Mouse (Mus musculus): ENCODE measurements around the gene Ppox.
"Not testable (repeated sequence)": the region's sequence is repeated elsewhere in the genome, so short reads cannot be mapped to it uniquely, and the experiment has no call there.

Ppox gene

GRCm38 (mm10) chr1:171280916-171281527 lies at the start of gene Ppox:
TSS of gene Ppox (minus strand) at chr1:171281186.
- DNase-seq (ENCODE audit: low read depth in 1 of 2, low spot score in 2 of 2) = peak; percentile 83 to 84

- DNase-seq (ENCODE audit: low read depth in 1 of 2, low spot score in 2 of 2) = no peak
Observed at GRCm38 (mm10) chr1:171330216-171330560, 49.2 kb upstream of the Ppox start.

- DNase-seq (ENCODE audit: low read depth in 1 of 2, low spot score in 2 of 2) = no peak
Observed at GRCm38 (mm10) chr1:171329433-171330215, 48.6 kb upstream of the Ppox start.

- DNase-seq (ENCODE audit: low read depth in 1 of 2, low spot score in 2 of 2) = peak; percentile 74 to 88
Observed at GRCm38 (mm10) chr1:171328839-171329432, 48.0 kb upstream of the Ppox start, which contains the start of gene Dedd. TSS of gene Dedd (plus strand) at chr1:171329145.

GRCm38 (mm10) chr1:171328244-171328643 lies 47.3 kb upstream of the Ppox start:
- no peak for DNase-seq (ENCODE audit: low read depth in 1 of 2, low spot score in 2 of 2)

- not testable (repeated sequence) for DNase-seq (ENCODE audit: low read depth in 1 of 2, low spot score in 2 of 2)
Observed at GRCm38 (mm10) chr1:171326588-171326987, 45.6 kb upstream of the Ppox start.

DNA sequence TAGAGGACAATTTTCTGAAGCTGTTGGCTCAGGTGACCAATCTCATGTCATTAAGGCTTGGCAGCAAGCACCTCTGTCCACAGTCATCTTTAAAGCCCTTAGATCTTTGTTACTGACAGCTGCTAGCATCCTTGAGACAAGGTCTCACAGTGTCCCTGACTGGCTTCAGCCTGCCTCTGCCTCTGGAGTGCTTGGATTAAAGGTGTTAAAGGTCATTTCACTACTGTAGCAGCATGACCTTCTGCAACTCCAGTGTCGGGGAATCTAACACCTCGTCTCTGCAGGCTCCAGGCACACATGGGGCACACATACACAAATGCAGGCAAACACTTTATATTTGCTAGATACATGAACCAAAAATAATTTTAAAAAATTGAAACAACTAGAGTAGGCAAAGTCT lies 44.6 kb upstream of the Ppox start:
- DNase-seq (ENCODE audit: low read depth in 1 of 2, low spot score in 2 of 2) = no peak

GRCm38 (mm10) chr1:171322012-171322411 lies 41.0 kb upstream of the Ppox start:
- DNase-seq (ENCODE audit: low read depth in 1 of 2, low spot score in 2 of 2) = no peak

GRCm38 (mm10) chr1:171321415-171321814 lies 40.4 kb upstream of the Ppox start:
- DNase-seq (ENCODE audit: low read depth in 1 of 2, low spot score in 2 of 2) = no peak

GRCm38 (mm10) chr1:171320151-171320550 lies 39.2 kb upstream of the Ppox start:
- no peak for DNase-seq (ENCODE audit: low read depth in 1 of 2, low spot score in 2 of 2)

GRCm38 (mm10) chr1:171319748-171320147 lies 38.8 kb upstream of the Ppox start:
- no peak for DNase-seq (ENCODE audit: low read depth in 1 of 2, low spot score in 2 of 2)

- no peak for DNase-seq (ENCODE audit: low read depth in 1 of 2, low spot score in 2 of 2)
Observed at GRCm38 (mm10) chr1:171309321-171309720, 28.3 kb upstream of the Ppox start.

- not testable (repeated sequence) for DNase-seq (ENCODE audit: low read depth in 1 of 2, low spot score in 2 of 2)
Observed at GRCm38 (mm10) chr1:171306157-171306556, 25.2 kb upstream of the Ppox start.

DNA sequence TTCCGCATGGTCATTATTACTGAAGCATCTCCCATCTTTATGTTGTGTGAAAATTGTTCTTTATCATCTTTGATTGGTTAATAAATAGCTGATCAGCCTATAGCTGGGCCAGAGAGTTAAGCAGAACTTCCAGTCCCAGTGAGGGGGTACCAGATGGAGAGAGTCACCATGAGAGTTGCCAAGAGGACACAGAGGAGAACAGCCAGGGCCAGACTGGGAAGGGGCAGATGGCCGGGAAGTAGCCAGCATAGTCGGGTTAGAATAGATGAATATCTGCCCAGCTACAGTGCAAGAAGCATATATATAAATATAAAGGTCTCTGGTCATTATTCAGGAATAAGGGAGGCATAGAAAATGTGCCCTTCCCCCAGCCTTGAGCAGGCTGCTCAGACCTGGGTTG lies 17.2 kb upstream of the Ppox start:
- DNase-seq (ENCODE audit: low read depth in 1 of 2, low spot score in 2 of 2) = no peak

- DNase-seq (ENCODE audit: low read depth in 1 of 2, low spot score in 2 of 2) = no peak
Observed at GRCm38 (mm10) chr1:171295063-171295402, 14.0 kb upstream of the Ppox start.

GRCm38 (mm10) chr1:171294298-171295062 lies 13.5 kb upstream of the Ppox start, which contains the start of gene Ufc1:
TSS of gene Ufc1 (minus strand) at chr1:171295024.
- peak; percentile 57 to 82 for DNase-seq (ENCODE audit: low read depth in 1 of 2, low spot score in 2 of 2)

DNA sequence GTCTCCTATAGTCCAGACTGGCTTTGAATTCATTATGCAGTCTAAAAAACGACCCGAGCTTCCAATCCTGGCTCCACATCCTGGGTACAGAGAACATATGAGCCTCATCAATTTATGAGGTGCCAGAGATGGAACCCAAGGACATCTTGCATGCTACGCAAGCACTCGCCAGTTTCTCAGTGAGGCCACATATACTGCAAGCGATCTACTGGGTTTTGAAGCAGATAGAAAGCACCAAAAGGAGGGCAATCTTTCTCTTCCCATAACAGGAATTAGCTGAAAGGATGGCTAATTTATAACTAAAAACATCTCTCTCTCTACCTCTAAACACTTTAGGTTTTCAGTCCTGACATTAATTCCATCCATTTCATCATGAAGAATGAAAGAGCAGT lies 12.9 kb upstream of the Ppox start:
- no peak for DNase-seq (ENCODE audit: low read depth in 1 of 2, low spot score in 2 of 2)

DNA sequence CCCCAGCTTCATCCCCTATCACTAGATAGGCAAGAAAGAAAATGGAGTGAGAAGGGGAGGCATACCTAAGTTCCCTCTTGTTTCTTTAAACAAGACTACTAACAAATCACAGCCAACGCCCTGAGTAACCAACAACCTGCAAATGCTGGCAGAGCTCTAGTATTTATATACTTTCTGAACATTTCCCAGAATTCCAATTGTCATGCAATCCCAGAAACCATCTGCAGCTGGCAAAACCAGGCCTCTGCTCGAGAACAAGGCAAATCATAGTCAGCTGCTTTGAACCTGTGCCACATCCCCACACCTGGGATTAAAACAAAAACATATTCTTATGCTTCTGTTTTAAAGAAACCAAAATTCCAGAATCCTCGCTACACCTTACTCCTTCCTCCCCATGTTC lies 12.4 kb upstream of the Ppox start:
- DNase-seq (ENCODE audit: low read depth in 1 of 2, low spot score in 2 of 2) = no peak

DNA sequence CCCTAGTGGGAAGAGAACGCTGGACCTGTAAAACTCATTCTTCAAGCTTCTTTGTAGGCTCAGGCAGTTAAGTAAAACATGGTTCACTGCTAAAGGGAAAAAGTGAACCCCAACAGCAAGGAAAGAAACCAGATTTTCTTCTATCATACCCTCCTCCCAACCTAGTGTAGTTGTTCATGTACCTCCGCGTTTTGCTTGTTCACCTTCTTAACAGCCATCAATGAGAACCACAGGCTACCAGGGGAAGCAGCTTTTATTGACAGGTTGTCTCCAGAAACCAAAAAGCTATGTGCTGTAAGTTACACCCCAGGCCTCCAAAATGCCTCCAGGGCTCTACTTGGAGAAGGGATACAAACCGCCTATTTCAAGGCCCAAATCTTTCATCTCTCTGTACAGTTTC lies 7.3 kb upstream of the Ppox start:
- DNase-seq (ENCODE audit: low read depth in 1 of 2, low spot score in 2 of 2) = no peak

DNA sequence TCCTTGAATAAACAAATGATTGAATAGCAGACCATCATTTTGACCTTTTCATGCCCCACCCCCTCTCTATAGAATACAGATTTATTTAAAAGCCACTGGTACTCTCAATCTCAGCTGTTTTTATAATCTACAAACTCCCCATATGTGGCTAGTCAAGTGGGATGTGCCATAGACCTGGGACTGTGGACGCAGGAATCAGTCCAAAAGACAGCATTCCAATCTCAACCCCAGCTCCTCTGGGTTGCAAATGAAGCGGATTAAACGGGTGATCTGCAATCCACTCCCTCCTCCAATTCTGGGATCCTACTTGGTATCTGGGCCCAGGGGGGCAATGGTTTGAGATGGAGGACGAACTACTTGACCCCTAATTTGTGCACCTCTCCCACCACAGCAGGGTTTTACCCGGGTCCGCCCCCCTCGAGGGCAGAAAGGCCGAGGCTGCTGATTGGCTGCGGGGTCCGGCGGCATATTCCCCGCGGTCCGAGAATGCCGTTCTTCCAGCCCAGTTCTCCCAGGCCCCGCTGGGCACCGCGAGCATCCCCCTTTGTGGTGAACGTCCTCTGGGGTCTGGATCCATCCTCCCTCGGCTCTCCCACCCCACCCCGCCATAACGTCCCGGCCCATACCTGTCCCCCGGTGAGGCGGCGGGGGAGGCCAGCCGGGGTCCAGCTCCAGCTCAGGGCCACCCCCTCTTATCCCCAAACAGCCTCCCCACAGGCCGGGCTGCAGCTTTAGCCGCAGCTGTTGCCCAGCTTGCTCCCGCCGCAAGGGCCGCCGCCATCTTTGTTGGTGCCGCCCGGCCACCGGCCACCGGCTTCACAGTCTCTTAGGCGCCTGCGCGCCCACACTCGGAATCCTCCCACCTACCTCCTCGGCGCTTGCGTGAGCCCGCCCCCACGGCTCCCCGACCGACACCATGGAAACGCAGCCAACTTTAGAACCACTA lies 6.4 kb upstream of the Ppox start, which contains the start of gene Usp21:
TSS of gene Usp21 (minus strand) at position 856 of the 946 bp plus-strand sequence.
- peak; percentile 74 to 84 for DNase-seq (ENCODE audit: low read depth in 1 of 2, low spot score in 2 of 2)

All from monocyte, adult 2 months (primary cell).